Comparison of ENCODE assay signal across 10 mouse cellular contexts in genomic region chr6:127565951-127566732, GRCm38 (mm10). TPM values are rescaled to one million over a fixed set of nuclear protein-coding genes. Genes with fewer than 3 reads are reported as not detected.
A peak's percentile ranks its signal among the peaks of the same experiment; 100 is the strongest.
DNase-seq lines count a peak whose midpoint lies in the region; ATAC-seq and TF ChIP-seq lines count a peak whose summit lies in the region.
"Had no signal": no experiment of that assay in that cellular context is flagged by ENCODE, and none has a peak within 500 bp of the region (broad histone marks: within the 10 kb centered on the region; RNA-seq: fewer than 3 reads in every experiment).

No protein-coding gene starts in this region.

- no peak for TF ChIP-seq POLR2A in kidney, adult 2 months (IDR thresholded peaks at IDR 0.05; ENCODE audit: low read depth, low read length)
- TF ChIP-seq POLR2A in CH12.LX (IDR thresholded peaks at IDR 0.05; ENCODE audit: low read depth, low read length) = no peak
- no peak for TF ChIP-seq POLR2A in cerebellum, adult 2 months (IDR thresholded peaks at IDR 0.05; ENCODE audit: borderline replicate concordance, insufficient read depth, low read length)

- no peak for ATAC-seq in kidney, embryonic 15.5 days (replicated peaks; ENCODE audit: low FRiP score)
- peak; percentile 74 for ATAC-seq in megakaryocyte, adult 5-6 weeks (ENCODE audit: poor library complexity, severe bottlenecking)

- TF ChIP-seq EP300 in CH12.LX (IDR thresholded peaks at IDR 0.05; ENCODE audit: low read length) = no peak

- peak; percentile 22 for DNase-seq in kidney, adult 2 months
- DNase-seq in CH12.LX (ENCODE audit: extremely low read depth) = no peak
- DNase-seq in heart, adult 8-10 months (ENCODE audit: low spot score) = peak; percentile 73
- no peak for DNase-seq in cerebellum, adult 2 months
- no peak for DNase-seq in frontal cortex, postnatal 14 days (ENCODE audit: low spot score in 2 of 2)
- no peak for DNase-seq in cerebellum, adult 11-12 months

- H3K27ac ChIP-seq in kidney, adult 2 months (ENCODE audit: insufficient read depth, low read depth, low read length) = no peak overlapping the region
- no peak overlapping the region for H3K27ac ChIP-seq in kidney, embryonic 15.5 days
- no peak overlapping the region for H3K27ac ChIP-seq in CH12.LX (ENCODE audit: insufficient read depth, low read depth)
- no peak overlapping the region for H3K27ac ChIP-seq in cerebellum, adult 2 months (ENCODE audit: insufficient read depth, low read length)
- H3K27ac ChIP-seq: hindbrain, embryonic 14.5 days; macrophage had no signal

- no peak overlapping the region for H3K9ac ChIP-seq in kidney, embryonic 15.5 days
- no peak overlapping the region for H3K9ac ChIP-seq in CH12.LX (ENCODE audit: insufficient read depth, low read depth)
- H3K9ac ChIP-seq: hindbrain, embryonic 14.5 days had no signal

- no peaks in the 10 kb centered on the region for H3K9me3 ChIP-seq in kidney, embryonic 15.5 days (replicated peaks)
- no peaks in the 10 kb centered on the region for H3K9me3 ChIP-seq in CH12.LX (replicated peaks; ENCODE audit: low read length)

- in situ Hi-C loops in CH12.LX (cut with MboI; ENCODE audit: low pct_ligation_motif_present, low pct_unique_long_range_greater_than_20kb, low sequenced_read_pairs) = no loop called here

- TF ChIP-seq RAD21 in CH12.LX (IDR thresholded peaks at IDR 0.05; ENCODE audit: low read depth, low read length) = no peak

- 52% methylated on average over 7 of the region's 7 CpGs for WGBS in kidney, adult 2 months
- WGBS in kidney, embryonic 15.5 days = 66% methylated on average over 7 of the region's 7 CpGs
- WGBS in cerebellum, adult 2 months = 23% methylated on average over 7 of the region's 7 CpGs

- H3K4me3 ChIP-seq in kidney, adult 2 months (ENCODE audit: insufficient read depth, low read depth, low read length) = no peak overlapping the region
- H3K4me3 ChIP-seq in kidney, embryonic 15.5 days (replicated peaks) = no peak overlapping the region
- no peak overlapping the region for H3K4me3 ChIP-seq in CH12.LX (replicated peaks in 1 of 3; ENCODE audit: low read depth in 2 of 3, low read length in 2 of 3, poor library complexity in 1 of 3)
- H3K4me3 ChIP-seq in cerebellum, adult 2 months (replicated peaks; ENCODE audit: insufficient read depth, low read depth, low read length) = no peak overlapping the region

- no peaks in the 10 kb centered on the region for H3K4me1 ChIP-seq in kidney, adult 2 months (ENCODE audit: control insufficient read depth, insufficient read depth, low read length)
- H3K4me1 ChIP-seq in kidney, embryonic 15.5 days = peaks cover 7% of the 10 kb centered on the region; the same call in 1 of the 2 replicates
- peaks cover 9 to 13% of the 10 kb centered on the region in 2 experiments for H3K4me1 ChIP-seq in CH12.LX (ENCODE audit: control insufficient read depth in 1 of 2, insufficient read depth in 2 of 2)
- no peaks in the 10 kb centered on the region for H3K4me1 ChIP-seq in cerebellum, adult 2 months (ENCODE audit: control insufficient read depth, insufficient read depth, low read length)

- H3K79me2 ChIP-seq in CH12.LX (replicated peaks; ENCODE audit: control insufficient read depth, extremely low read depth, insufficient read depth, poor library complexity, severe bottlenecking) = no peaks in the 10 kb centered on the region

- no peak for TF ChIP-seq CTCF in kidney, adult 2 months (conservative IDR thresholded peaks at IDR 0.05; ENCODE audit: insufficient read depth, insufficient read length, low read depth, low read length)
- no peak for TF ChIP-seq CTCF in CH12.LX (conservative IDR thresholded peaks at IDR 0.05 in 1 of 2, IDR thresholded peaks at IDR 0.05 in 1 of 2; ENCODE audit: low read depth in 2 of 2, low read length in 2 of 2)
- no peak for TF ChIP-seq CTCF in cerebellum, adult 2 months (IDR thresholded peaks at IDR 0.05; ENCODE audit: borderline replicate concordance, insufficient read depth, low read depth, low read length)

- H3K4me2 ChIP-seq in kidney, embryonic 15.5 days = no peak overlapping the region
- no peak overlapping the region for H3K4me2 ChIP-seq in CH12.LX (ENCODE audit: insufficient read depth, low read depth, poor library complexity, severe bottlenecking)
- H3K4me2 ChIP-seq: hindbrain, embryonic 14.5 days had no signal

- no peaks in the 10 kb centered on the region for H3K36me3 ChIP-seq in kidney, adult 2 months (ENCODE audit: control insufficient read depth, insufficient read depth, low read length)
- no peaks in the 10 kb centered on the region for H3K36me3 ChIP-seq in kidney, embryonic 15.5 days
- H3K36me3 ChIP-seq in CH12.LX (replicated peaks in 1 of 2; ENCODE audit: control insufficient read depth in 1 of 2, insufficient read depth in 1 of 2, low read length in 1 of 2) = peaks cover 0 to 10% of the 10 kb centered on the region in 2 experiments

- no peaks in the 10 kb centered on the region for H3K27me3 ChIP-seq in kidney, adult 2 months (replicated peaks; ENCODE audit: control insufficient read depth, insufficient read depth, low read length)
- no peaks in the 10 kb centered on the region for H3K27me3 ChIP-seq in kidney, embryonic 15.5 days
- H3K27me3 ChIP-seq in CH12.LX (replicated peaks) = no peaks in the 10 kb centered on the region
- H3K27me3 ChIP-seq in cerebellum, adult 2 months (ENCODE audit: control insufficient read depth, insufficient read depth, low read length) = no peaks in the 10 kb centered on the region

- dilution Hi-C loops in CH12.LX (cut with MboI; ENCODE audit: extremely low pct_ligation_motif_present, extremely low pct_unique_long_range_greater_than_20kb, low sequenced_read_pairs) = no loop called here

TF ChIP-seq in CH12.LX, 34 proteins besides CTCF, POLR2A, EP300 and RAD21:
- TF ChIP-seq MAFK (IDR thresholded peaks at IDR 0.05; ENCODE audit: insufficient replicate concordance, low read length) = no peak
- TF ChIP-seq ETS1 (conservative IDR thresholded peaks at IDR 0.05; ENCODE audit: low read depth, low read length) = no peak
- TF ChIP-seq SMC3 (IDR thresholded peaks at IDR 0.05; ENCODE audit: low read depth, low read length) = no peak
- no peak for TF ChIP-seq GABPA (IDR thresholded peaks at IDR 0.05; ENCODE audit: insufficient replicate concordance, low read depth, low read length)
- peak; percentile 26; the same call in 1 of the 2 replicates for TF ChIP-seq MAX (IDR thresholded peaks at IDR 0.05; ENCODE audit: low read length)
- no peak for TF ChIP-seq TCF12 (IDR thresholded peaks at IDR 0.05; ENCODE audit: low read depth, low read length)
- no peak for TF ChIP-seq USF2 (conservative IDR thresholded peaks at IDR 0.05; ENCODE audit: low read depth, low read length)

RNA-seq across cellular contexts. Expression of gene Cracr2a, which starts 5.0 kb away (rescaled TPM):
- 0.27 and 0.59 TPM in 2 replicates for polyA plus RNA-seq in kidney, adult 2 months (2012; rRNA removed)
- 1.8 and 1.9 TPM in 2 replicates for polyA plus RNA-seq in kidney, embryonic 15.5 days (2015; fragmentation: Nextera tagmentation; extraction: Ambion mirVana)
- 1.2 and 1.4 TPM in 2 replicates for total RNA-seq in CH12.LX (2012; rRNA removed)
- 0.53 and 1.5 TPM in 2 replicates for total RNA-seq in CH12.LX (2014; rRNA removed)
- 1.6 and 1.8 TPM in 2 replicates for polyA plus RNA-seq in CH12.LX (2012; ENCODE audit: insufficient read length, low read depth)
- total RNA-seq in heart, adult 8-10 months (2022) = 1 to 10 TPM in 3 of 4 experiments, under 1 TPM in 1; 0.35 to 3.4 (median 2.4) TPM
- 6.2 and 7.6 TPM in 2 replicates for total RNA-seq in megakaryocyte, adult 5-6 weeks (2015)
- total RNA-seq in megakaryocyte, adult 5-6 weeks (2017) = 8.0 and 12.6 TPM in 2 replicates
- polyA plus RNA-seq in cerebellum, adult 2 months (2012; rRNA removed) = 0.62 and 0.63 TPM in 2 replicates

Comparison
In these comparisons a context has a peak if more than half of its experiments do, and no peak if none do; other contexts are left out.
1. DNase-seq: peak in kidney, adult 2 months (single experiment) and heart, adult 8-10 months (single experiment); none in CH12.LX (single experiment), cerebellum, adult 2 months (0 of 2), frontal cortex, postnatal 14 days (0 of 2) and cerebellum, adult 11-12 months (single experiment).